Mouse (Mus musculus): ENCODE data around the gene Sct.
"Not testable (repeated sequence)": the region's sequence is repeated elsewhere in the genome, so short reads cannot be mapped to it uniquely, and the experiment has no call there.

The Sct gene

DNA sequence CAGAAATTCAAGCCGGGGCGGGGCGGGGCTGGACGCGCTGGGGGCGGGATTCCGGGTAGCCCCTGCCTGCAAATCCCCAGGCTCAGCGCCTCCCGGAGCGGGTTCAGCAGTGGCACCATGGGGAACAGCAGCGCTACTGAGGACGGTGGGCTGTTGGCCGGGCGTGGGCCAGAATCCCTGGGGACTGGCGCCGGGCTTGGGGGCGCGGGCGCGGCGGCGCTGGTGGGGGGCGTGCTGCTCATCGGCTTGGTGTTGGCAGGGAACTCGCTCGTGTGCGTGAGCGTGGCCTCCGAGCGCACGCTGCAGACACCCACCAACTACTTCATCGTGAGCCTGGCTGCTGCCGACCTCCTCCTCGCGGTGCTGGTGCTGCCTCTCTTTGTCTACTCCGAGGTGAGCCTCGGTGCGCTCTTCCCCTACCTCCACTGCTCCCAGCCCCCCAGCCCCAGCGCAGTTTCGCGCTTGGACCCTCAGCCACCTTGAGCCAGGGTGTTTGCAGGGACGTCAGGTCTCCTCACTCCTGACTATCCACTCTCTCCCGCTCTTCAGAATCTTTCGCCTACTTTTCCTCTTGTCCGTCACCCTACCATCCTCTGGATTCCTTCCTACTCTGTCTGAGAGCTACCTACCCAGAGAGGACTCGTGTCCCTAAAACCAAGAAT lies 13.1 kb upstream of the Sct start, which contains the start of gene Drd4:
Gene Drd4 (plus strand): TSS at position 86 of the 662 bp plus-strand sequence.
- DNase-seq (ENCODE audit: low spot score in 2 of 2), result peak in 1 of 2 experiments; percentile 29

DNA sequence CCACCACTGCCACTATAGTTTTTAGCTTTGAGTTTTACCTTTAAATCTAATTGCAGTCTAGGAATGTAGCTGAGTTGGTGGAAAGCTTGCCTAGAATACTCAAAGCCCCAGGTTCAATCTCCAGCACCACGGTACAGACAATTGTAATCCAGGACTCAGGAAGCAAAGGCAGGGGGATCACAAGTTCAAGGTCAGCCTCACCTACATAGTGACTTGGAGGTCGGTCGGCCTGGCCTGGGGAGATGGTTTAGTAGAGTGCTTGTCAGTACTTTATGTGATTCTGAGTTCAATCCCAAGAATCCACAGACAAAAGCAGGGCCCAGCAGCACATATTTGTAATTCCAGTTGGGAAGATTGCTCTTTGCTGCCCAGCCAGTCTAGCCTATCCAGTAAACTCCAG lies 9.1 kb upstream of the Sct start:
- DNase-seq (ENCODE audit: low spot score in 2 of 2), result no peak

DNA sequence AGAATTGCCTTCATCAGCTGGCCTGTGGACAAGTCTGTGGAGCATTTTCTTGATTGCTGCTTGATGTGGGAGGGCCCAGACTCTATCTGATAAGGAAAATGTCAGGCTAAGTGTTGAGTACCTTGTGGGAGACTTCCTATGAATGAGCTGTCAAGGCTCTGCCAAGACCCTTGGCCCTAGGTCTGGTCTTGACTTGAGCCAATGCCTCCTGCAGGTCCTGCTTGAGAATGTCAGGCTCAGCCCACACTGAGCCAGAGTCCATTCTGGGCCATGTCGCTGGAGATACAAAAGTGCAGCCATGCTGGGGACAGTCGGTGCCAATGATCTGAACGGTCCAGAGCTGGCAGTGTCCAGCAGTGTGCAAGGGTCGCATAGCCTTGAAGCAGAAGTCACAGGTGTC lies 3.8 kb upstream of the Sct start:
- no peak for DNase-seq (ENCODE audit: low spot score in 2 of 2)

DNA sequence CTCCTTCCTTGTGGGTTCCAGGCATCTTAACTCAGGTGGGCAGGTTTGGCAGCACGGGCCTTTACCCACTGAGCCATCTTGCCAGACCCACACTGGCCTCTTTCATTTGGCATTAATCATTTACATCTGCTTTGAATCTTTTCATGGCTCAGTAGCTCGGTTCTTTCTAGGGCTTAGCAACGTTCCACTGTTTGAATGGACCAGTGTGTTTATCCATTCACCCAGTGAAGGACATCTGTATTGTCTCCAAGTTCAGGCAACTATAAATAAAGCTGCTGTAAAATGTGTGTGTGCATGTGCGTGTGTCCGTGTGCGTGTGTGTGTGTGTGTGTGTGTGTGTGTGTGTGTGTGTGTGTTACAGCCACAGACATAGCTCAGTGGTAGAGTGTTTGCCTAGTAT lies 2.5 kb upstream of the Sct start:
- no peak for DNase-seq (ENCODE audit: low spot score in 2 of 2)

DNA sequence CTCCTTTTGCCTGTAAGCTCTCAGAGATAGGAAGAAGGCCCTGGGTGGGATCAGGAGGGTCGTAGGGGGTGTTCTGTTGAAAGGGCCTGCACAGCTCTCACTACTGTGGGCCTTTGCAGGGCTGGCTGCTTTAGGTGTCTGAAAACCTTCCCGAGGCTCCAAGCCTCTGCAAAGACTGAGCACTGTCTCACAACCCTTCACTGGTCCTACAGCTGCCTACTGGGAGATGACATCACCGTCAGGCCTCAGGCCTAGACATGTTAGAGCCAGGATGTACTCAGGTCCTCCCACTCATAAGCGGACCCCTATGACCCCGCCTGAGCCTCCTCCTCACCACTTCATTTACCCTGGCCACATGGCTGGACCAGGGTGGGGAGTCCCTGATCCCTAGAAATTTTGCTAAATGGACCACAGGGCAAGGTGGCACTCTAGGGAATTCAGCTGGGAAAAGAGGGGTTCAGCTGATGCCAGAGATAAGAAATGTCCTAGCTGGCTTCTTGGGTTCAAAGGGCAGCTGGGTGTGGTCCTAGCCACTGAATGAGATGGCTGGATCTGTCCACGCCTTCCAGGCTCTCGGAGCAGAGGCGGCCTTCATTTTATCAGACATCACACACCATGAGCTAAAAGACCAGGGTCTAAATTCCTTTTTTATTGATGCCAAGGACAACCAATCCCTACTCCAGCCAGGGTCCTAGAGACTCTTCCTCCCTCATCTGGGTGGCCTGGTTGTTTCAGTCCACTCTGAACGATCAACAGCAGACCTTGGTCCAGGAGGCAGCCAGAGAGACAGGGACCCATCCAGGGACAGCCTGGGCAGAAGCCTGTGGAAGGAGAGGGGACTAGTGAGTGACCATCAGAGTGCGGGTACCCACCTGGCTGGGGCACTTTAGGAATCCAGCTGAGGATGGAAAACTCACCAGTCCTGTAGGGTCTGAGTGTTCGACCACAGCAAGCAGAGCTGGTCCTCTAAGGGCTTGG lies 943 bp downstream of the Sct start:
- DNase-seq (ENCODE audit: low spot score in 2 of 2), result no peak

DNA sequence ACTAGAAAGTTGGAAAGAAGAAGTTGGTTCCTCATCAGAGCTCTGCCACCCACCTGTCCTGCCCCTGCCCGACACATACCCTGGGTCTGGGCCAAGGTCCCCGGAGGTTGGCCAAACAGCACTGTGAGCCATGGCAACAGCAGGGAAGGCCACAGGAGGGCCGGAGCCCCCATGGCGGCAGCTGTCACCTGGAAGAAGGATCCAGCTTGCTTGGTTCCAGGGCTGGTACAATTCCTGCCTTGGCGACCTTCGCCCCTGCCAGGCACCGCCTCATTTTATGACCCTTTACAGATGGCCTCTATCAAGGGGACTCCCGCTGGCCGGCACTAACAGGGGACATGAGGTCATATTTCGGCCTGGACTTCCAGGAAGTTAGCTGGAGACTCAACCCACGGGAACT lies 2.4 kb downstream of the Sct start, which contains the start of gene Cdhr5:
Gene Cdhr5 (minus strand): TSS at position 241 of the 400 bp plus-strand sequence.
- no peak for DNase-seq (ENCODE audit: low spot score in 2 of 2)

DNA sequence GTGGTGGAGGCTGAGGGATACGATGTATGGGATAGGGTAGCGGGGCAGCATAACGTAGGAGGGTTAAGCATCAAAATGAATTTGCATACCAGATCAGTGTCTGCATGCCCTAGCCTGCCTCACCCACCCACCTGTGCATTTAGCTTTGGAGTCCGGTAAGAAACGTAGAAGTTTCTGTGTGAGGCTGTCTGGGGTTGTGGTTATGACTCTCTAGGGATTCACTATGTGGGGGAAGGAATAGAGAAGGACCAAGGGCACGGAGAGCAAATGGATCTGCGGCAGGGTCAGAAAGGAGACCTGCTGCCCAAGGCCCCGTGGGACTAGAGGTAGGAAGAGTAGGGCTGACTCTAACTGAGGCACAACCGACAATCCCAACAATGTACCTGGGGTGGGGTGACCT lies 3.6 kb downstream of the Sct start:
- DNase-seq (ENCODE audit: low spot score in 2 of 2), result no peak

DNA sequence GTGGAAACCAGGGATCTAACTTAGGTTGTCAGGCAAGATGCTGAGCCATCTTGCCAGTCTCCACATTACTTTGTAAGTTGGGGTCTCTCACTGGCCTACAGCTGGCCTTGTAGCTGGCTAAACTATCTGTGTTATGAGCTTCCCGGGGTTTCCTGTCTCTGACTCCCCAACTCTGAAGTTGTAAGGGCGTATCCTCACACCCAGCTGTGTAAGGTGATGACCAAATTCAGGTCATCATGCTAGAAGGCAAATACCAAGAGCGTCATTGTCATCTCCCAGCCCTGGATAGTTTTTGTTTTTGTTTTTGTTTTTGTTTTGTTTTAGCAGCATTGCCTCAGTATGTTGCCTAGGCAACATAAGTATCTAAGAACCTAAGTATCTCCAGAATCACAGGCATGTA lies 8.3 kb downstream of the Sct start:
- DNase-seq (ENCODE audit: low spot score in 2 of 2), result no peak

DNA sequence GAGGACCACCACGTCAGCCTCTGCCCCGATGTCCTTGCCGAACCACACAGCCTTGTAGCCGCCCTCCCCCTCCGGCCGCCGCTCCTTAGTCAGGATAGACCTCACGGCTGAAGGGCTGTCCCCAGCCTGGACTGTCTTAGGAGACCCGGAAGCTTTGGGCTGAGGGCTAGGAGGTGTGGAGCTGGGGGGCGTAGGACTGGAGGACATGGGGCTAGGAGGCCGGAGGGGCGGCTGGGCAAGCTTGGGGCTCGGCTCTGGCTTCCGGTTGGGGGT lies 9.7 kb downstream of the Sct start:
- DNase-seq (ENCODE audit: low spot score in 2 of 2), result no peak

DNA sequence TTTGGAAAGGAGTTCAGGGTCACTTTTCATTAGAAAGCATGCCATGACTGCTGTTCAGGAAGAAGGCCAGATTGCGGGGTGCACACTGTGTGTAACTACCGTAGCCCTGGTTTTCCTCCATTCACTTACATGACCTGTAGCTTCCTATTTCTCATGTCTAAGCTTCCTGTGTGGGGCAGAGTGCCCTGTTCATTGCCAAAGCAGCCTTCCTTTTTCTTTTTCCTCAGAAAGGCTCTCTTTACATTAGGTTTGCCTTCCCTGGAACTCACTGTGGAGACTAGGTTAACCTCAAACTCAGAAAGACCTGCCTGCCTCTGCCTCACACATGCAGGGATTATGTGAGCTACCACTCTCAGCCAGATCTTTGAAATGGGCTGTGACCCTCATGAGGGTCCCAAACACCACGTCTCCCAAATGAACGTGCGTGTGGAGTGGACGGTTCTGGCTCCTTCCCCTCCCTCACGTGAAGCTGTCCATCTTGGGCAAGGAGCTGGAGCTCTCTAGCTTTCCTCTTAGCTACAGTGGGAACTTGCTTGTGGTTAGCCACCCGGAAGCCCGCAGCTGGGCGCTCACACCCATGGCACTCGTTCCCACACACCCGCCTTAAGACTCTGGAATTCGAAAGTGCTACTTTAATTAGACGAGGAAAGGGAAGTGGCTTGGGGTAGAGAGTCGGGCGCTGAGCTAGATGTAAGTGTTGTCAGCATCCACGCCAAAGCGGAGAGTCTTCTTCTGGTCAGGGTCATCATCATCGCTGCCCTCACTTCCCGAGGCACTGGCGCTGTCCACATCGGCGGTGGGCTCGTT lies 10.3 kb downstream of the Sct start:
- DNase-seq (ENCODE audit: low spot score in 2 of 2), result no peak

DNA sequence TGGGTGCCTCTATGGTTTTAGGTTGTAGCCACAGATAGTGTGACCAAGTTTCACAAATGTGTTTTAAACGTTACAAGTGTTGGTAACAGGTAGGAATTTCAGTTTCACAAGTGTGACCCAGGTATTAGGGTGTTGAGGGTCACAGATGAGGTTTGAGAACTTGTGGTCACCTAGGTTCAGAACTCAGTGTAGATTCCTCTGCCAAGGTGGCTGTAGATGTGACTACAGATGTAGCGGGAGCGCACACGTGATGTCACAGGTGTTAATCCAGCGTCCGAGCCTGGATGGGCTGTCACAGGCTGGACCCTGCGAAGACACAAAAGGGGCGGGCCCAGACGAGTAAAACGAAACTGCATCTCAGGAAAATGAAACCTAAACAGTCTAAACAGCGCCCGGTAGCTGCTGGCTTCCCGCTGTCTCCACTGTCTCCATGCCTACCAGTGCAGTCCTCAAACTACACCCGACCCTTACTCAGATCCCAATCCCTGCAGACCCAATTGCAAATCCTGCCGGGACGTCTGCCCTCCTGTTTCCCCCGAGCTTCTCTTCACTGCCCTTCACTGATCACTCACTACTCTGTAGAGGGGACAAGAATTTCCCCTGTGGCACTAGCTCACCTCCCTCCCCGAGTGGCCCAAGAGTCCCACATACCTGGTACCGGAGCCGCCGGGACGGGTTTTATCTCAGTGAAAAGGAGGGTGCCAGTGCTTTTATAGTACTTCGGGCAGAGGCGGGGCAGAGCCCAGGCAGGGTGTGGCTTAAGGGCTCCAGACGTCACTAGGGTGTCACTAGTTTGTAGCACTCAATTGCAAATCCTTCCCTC lies 13.0 kb downstream of the Sct start, which contains the start of gene Irf7:
Gene Irf7 (minus strand): TSS at position 743 of the 823 bp plus-strand sequence.
- DNase-seq (ENCODE audit: low spot score in 2 of 2), result peak in 1 of 2 experiments; percentile 23

DNA sequence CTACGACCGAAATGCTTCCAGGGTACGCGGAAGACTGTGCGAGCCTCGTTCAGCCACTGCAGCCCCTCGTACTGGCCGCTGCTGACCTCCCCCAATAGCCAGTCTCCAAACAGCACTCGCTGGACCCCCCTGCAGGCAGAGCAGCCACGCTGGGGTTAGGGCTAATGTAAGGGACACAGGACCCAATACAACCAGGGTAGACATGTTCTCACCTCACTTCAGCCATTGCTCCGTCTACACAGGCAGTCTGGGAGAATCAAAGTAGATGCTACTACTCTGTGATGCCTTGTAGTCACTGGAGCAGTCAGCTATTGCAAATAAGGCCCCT lies 13.6 kb downstream of the Sct start:
- DNase-seq (ENCODE audit: low spot score in 2 of 2), result no peak

DNA sequence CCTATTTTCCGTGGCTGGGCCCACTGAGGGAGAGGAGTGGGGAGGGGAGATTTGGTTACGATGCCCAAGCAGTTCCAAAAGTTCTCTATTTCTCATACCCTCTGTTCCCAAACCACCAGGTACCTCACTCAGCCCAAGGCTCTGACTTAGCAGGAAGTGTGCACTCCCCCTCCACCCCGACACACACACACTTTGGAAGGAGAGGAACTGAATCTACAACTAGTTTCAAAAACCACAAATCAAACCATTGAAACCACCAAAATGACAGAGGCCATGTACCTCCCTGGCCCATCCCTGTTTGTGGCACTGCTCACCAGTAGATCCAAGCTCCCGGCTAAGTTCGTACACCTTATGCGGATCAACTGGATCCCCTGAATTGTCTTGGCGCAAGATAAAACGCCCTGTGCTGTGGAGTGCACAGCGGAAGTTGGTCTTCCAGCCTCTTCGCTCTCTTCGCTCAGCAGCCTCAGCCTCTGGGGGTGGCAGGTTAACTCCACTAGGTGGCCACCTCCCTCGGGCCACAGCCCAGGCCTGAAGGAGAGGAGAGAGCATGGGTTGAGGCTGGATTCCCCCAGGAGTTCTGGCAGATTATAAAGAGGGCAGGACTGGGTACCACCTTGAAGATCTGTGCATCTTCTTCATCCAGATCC lies 14.0 kb downstream of the Sct start:
- DNase-seq (ENCODE audit: low spot score in 2 of 2), result no peak

DNA sequence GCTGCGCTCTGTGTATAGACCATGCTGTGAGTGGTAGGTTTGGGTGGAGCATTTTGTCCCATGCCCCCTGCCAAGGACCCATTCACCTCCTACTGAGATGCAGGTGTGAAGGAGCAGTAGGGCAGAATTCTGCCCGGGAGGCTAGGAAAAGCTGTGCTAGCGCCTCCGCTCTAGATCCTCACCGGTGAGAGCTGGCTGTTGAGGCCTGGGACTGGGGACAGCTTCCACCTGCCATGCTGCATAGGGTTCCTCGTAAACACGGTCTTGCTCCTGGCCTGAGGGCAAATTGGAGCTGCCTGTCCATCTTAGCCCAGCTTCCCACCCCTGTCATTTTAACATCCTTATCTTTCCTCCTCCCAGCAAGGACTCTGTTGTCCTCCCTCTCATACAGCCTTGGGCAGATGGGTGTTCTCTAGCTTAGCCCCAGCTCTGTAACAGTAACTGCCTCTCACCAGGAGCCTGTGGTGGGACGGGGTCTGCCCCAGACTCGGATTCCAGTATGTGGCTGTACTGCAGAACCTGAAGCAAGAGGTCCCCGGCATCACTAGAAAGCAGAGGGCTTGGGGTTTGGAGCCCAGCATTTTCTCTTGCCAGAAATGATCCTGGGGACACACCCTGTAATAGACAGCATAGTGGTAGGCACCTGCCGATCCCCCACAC lies 14.8 kb downstream of the Sct start:
- no peak for DNase-seq (ENCODE audit: low spot score in 2 of 2)

DNA sequence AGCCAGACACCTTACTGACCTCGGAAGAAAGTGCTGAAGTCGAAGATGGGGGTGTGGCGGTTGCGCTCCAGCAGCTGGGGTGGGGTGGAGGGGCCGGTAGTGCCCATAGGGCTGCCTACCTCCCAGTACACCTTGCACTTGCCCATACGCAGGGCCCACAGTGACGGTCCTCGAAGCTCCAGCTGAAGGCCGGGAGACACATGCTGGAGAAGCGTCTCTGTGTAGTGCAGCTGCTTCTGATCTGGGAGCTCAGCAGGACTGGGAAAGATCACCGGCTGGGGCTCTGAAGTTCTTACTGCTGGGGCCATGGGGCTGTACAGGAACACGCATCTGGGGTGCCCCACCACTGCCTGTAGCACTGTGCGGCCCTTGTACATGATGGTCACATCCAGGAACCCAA lies 15.3 kb downstream of the Sct start:
- DNase-seq (ENCODE audit: low spot score in 2 of 2), result no peak

DNA sequence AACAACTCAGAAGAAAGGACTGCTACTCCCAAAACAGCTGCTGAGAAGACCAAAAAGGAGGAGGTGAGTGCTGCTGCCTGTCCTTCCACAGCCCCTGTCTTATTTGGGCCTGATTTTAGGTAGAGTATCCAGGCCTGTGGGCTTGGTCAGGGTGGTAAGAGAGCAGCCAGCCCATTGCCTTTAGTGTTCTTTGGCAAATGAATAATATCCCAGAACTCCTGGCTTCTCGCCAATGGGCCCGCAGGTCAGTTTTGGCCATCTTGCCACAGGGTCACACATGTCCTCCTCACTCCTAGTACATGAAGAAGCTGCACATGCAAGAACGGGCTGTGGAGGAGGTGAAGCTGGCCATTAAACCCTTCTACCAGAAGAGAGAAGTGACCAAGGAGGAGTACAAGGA lies 17.5 kb downstream of the Sct start:
- DNase-seq (ENCODE audit: low spot score in 2 of 2), result no peak

DNA sequence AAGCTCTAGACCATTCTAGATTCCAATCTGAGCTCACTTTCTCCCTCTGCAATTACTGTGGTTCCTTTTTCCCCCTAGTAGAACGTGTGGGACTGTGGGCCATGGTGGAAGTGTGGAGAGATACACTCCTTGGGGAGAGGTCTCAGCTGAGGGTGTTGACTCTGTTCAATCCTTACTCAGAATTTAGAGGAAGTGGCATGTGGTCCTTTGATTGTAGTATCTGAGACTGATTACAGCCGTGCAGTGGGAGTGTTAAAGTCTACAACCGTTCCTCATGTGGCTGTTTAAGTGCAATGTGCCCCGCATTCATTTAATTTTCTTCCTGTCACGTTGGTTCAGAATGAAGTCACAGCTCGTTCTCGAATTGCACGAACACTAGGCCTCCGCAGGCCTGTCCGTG lies 22.8 kb downstream of the Sct start:
- no peak for DNase-seq (ENCODE audit: low spot score in 2 of 2)

DNA sequence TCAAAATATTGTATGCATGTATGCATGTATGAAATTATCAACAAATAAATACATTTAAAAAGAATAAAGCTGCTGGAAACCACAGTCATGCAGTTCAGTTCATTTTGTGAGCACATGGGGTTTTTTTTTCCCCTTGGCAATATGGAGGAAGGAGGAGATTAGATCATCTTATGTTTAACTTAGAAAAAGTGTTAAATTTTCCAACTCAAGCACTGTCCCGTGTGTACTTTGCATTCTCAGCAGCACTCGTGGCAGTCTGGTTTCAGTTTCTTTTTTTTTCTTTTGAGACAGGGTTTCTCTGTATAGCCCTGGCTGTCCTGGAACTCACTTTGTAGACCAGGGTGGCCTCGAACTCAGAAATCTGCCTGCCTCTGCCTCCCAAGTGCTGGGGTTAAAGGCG lies 28.4 kb downstream of the Sct start:
- not testable (repeated sequence) for DNase-seq (ENCODE audit: low spot score in 2 of 2)

DNA sequence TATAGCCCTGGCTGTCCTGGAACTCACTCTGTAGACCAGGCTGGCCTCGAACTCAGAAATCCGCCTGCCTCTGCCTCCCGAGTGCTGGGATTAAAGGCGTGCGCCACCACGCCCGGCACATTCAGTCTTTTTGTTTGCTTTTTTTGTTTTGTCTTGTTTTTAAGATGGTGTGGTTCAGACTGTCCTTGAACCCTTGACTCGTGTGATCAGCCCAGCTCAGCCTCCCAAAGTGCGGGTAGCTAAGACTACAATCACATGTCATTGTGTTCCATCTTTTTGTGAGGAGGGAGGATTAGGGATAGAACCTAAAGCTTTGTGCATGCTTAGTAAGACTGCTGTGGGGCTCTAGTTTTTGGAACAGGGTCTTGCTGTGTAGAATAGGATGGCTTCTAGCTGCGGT lies 47.4 kb downstream of the Sct start:
- DNase-seq (ENCODE audit: low spot score in 2 of 2), result no peak

DNA sequence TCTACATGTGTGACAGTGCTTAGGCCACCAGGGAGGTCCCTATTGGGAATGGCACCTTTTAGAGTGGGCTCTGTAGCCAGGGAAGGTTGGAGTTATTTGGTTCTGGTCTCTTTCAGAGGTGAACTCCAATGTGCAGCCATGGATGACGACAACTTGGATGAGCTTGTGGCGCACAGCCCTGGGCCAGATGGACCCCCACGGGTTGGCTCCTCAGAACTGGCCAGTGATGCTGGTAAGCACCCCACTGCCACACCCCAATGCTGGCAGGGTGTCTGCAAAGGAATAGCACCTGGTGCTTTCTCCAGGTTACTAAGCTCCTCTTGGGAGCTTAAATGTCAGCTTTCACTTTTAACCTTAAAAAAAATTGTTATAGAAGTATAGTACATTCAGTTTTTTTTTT lies 47.8 kb downstream of the Sct start:
- DNase-seq (ENCODE audit: low spot score in 2 of 2), result no peak

DNA sequence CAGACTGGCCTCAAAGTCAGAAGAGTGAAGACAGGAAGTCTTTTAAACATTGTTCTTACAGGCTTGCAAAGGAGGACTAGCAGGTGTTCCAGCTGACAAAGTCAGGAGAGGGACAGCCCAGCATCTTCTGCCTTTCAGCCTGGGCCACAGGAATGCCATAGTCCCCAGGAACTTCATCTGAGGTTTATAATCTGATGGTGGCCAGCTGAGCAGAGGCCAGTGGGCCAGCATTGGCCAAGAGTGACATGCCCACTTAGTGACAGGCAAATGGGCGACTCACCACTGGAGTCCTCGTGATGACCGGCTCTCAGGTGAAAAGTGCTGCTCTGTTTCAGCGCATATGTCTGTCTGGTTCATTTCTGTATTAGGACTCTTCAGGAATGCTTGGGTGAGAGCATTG lies 48.4 kb downstream of the Sct start:
- no peak for DNase-seq (ENCODE audit: low spot score in 2 of 2)
